Mouse (Mus musculus) testis, adult 2 months (tissue): ENCODE data around the gene Naaladl2. TPM values are rescaled to one million over a fixed set of nuclear protein-coding genes. Genes with fewer than 3 reads are reported as not detected.
"Not testable (repeated sequence)": the region's sequence is repeated elsewhere in the genome, so short reads cannot be mapped to it uniquely, and the experiment has no call there.

Experiments used
- H3K27ac ChIP-seq: fragments of 200-500 bp; 2 replicates; pipeline ENCODE4 v1.5.1; 2012; ENCODE audit warnings: low read depth, low read length; ENCODE audit not compliant: control insufficient read depth, insufficient read depth
- H3K27me3 ChIP-seq: fragments of 200-500 bp; 2 replicates; pipeline ENCODE4 v1.6.1; 2012; ENCODE audit warnings: mild to moderate bottlenecking, low read length, moderate library complexity; ENCODE audit not compliant: control insufficient read depth, insufficient read depth
- H3K36me3 ChIP-seq: fragments of 200-500 bp; 2 replicates; pipeline ENCODE4 v1.6.1; 2012; ENCODE audit warnings: mild to moderate bottlenecking, low read length; ENCODE audit not compliant: control insufficient read depth, insufficient read depth
- H3K4me1 ChIP-seq: fragments of 200-500 bp; 2 replicates; pipeline ENCODE4 v1.6.1; 2012; ENCODE audit warnings: low read length; ENCODE audit not compliant: control insufficient read depth, insufficient read depth
- H3K4me3 ChIP-seq: fragments of 200-500 bp; 2 replicates; pipeline ENCODE4 v1.5.1; 2012; ENCODE audit warnings: low read depth, mild to moderate bottlenecking, low read length, moderate library complexity, mixed read lengths; ENCODE audit not compliant: control insufficient read depth
- CTCF ChIP-seq: fragments of 200-500 bp; IDR thresholded peaks from 2 replicates; pipeline ENCODE4 v1.5.1; 2012; ENCODE audit warnings: low read depth, mild to moderate bottlenecking, inconsistent platforms, low read length, moderate library complexity; ENCODE audit not compliant: control insufficient read depth, insufficient read depth, insufficient replicate concordance
- POLR2A ChIP-seq: fragments of 200-500 bp; IDR thresholded peaks from 2 replicates; pipeline ENCODE4 v1.6.1; 2012; ENCODE audit warnings: low read depth, mild to moderate bottlenecking, inconsistent platforms, low read length, moderate library complexity; ENCODE audit not compliant: control insufficient read depth
- polyA plus RNA-seq: library from polyadenylated mRNA; depleted of rRNA; stranded (reverse); fragments of >200 nt; gene quantifications from 2 replicates; pipeline ENCODE4 v1.2.3, GENCODE M21; 2012

The Naaladl2 gene
- polyA plus RNA-seq, 1 experiment, result 1.8 TPM

DNA sequence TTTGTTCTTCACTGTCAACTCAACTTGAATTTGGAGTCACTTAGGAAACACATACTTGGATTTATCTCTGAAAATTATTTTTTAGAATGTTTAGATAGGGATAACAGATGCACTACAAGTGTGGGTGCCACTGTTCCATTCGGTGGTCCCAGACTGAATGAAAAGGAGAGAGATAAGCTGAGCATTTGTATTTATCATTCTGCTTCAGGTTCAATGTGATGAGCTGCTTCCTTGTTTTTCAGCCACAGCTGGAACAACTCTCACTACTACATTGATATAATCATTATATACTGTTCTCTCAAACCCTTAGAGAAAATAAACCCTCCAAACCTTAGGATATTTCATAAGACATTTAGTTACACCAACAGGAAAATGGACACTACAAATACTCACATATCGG is 918.6 kb downstream of the Naaladl2 start:
- H3K27me3 ChIP-seq, result no peaks in the 10 kb centered on the region
- H3K4me3 ChIP-seq, result no peak overlapping the region
- no peaks in the 10 kb centered on the region for H3K4me1 ChIP-seq
- no peaks in the 10 kb centered on the region for H3K36me3 ChIP-seq
- H3K27ac ChIP-seq, result no peak overlapping the region
- TF ChIP-seq CTCF (no peak), POLR2A (no peak)

DNA sequence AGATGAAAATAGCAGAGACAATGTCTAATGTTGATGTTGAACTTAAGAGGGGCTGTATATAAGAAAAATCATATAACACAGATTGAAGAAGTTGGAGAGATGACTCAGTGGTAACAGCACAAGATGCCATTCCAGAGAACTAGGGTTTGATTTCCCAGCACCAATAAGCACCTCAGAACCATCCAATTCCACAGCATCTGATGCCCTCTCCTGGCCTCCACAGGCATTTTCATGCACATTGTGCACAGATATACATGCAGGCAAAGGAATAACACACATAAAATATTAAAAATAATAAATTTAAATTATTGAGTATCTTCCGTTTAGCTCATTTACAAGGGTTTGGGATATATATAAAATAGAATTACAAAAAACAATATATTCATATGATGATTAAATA is 926.6 kb downstream of the Naaladl2 start:
- Histone ChIP-seq H3K4me3 (no peak overlapping the region), H3K27ac (no peak overlapping the region), H3K4me1 (no peaks in the 10 kb centered on the region), H3K27me3 (no peaks in the 10 kb centered on the region), H3K36me3 (no peaks in the 10 kb centered on the region)
- TF ChIP-seq CTCF, result no peak
- no peak for TF ChIP-seq POLR2A

DNA sequence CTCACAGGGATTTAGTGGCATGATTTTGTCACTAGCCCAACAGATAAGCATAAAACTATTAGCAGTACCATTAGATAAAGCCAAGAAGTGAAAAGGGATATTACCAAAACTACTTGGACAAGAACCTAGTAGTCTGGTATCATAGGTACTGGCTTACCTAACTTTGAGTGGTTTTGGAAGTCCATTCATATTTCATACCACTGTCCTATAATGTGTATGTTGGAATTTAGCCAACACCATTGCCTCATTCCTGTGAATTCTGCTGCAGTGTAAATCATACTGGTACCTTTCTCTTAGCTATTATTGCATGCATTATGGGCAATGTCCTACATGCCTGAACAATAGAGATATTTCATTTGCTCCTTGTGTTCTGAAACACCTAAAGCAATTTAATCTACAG is 977.5 kb downstream of the Naaladl2 start:
- Histone ChIP-seq H3K27ac (no peak overlapping the region), H3K36me3 (no peaks in the 10 kb centered on the region), H3K4me3 (no peak overlapping the region), H3K4me1 (no peaks in the 10 kb centered on the region), H3K27me3 (no peaks in the 10 kb centered on the region)
- no peak for TF ChIP-seq POLR2A
- TF ChIP-seq CTCF, result no peak

DNA sequence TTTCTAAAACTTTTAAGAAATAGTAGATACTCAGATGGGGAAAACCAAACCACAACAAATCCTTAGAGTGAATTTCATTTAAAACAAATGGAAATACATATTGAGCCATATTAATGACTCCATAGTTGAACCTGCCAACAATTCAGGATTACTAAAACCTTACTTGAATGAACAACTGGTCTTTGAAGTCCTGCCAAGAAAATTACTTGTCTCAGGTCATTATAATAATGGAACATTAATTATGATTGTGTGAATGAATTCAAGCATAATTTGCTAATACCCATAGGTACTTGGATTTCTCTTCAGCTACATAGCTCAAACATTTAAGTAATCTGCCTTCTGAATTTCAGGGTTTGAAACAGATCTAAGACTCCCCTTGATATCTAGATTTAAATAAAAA is 980.1 kb downstream of the Naaladl2 start:
- Histone ChIP-seq H3K4me3 (no peak overlapping the region), H3K27me3 (no peaks in the 10 kb centered on the region), H3K36me3 (no peaks in the 10 kb centered on the region), H3K4me1 (no peaks in the 10 kb centered on the region), H3K27ac (no peak overlapping the region)
- TF ChIP-seq CTCF, result no peak
- TF ChIP-seq POLR2A, result no peak

DNA sequence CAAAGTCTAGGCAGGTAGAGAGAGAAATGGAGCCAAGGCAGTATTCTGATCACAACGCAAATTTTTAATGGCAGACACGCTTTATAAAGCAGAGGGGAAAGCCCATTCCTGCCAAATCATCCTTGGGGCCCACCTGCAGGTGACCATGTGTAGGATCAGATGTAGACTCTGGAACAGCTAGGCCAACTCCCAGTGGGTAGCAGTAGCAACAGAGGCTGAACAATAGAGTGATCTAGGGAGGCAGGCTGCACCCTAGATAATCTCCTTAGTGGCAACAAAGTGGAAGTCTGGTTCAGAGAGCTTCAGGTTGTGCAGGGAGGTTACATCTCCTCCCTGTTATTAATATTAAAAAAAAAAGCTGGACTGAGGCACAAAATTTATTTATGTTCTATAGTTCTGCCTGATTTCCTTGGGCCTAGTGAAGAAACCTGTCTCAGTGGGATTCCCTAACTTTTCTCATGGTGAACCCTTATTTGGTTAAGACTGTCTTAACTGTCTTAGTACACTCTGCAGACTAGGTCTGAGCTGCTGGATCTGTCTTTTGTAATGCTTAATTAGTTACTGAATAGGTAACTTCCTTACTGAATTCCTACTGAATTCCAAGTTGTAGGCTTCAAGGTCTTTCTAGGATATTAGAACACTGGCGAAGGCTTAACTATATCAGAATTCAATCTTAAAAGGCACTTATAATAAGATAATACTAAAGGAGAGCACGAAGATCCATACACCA is 992.8 kb downstream of the Naaladl2 start:
- not testable (repeated sequence) for H3K27ac ChIP-seq, H3K36me3 ChIP-seq, H3K4me1 ChIP-seq, H3K27me3 ChIP-seq, H3K4me3 ChIP-seq

DNA sequence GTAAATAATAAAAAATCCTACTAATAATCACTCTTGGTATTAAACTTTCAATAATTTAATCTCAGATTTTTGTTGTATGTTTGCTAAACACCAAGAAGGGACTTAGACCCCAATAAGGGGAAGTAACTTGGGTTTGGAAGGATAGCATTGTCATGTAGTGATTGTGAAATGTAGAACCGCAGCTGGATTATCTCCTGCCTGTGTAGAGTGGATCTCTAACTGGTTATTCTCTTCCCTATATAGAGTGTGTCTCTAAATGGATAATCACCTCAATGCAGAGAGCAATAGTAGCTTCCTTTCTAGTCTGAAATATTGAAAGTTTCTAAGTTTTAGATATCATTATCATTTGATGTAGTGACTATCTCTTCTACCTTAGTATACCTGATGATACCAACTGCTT is 1001.3 kb downstream of the Naaladl2 start:
- H3K27ac ChIP-seq, result no peak overlapping the region
- no peak for TF ChIP-seq CTCF
- no peak for TF ChIP-seq POLR2A

DNA sequence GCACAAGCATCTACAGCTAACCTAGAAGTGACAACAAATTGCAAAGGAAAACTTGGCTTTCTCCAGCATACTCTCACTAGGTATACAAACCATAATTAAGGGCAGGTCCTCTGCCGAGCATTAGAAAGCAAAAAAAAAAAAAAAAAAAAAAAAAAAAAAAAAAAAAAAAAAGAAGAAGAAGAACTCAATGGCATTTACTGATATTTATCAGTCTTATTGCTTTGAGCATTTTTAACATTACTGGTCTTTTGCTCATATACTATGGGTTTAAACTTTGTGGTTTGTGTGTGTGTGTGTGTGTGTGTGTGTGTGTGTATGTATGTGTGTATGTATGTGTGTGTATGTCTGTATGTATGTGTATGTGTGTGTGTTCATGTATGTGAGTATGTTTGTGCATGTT is 1006.1 kb downstream of the Naaladl2 start:
- no peaks in the 10 kb centered on the region for H3K27me3 ChIP-seq
- no peak for TF ChIP-seq POLR2A
- H3K36me3 ChIP-seq, result no peaks in the 10 kb centered on the region
- no peaks in the 10 kb centered on the region for H3K4me1 ChIP-seq
- H3K4me3 ChIP-seq, result no peak overlapping the region
- H3K27ac ChIP-seq, result no peak overlapping the region

More for the DNA sequence above, 1001.3 kb downstream of the Naaladl2 start:
- H3K27me3 ChIP-seq, result no peaks in the 10 kb centered on the region
- H3K4me3 ChIP-seq, result no peak overlapping the region
- no peaks in the 10 kb centered on the region for H3K4me1 ChIP-seq
- no peaks in the 10 kb centered on the region for H3K36me3 ChIP-seq

DNA sequence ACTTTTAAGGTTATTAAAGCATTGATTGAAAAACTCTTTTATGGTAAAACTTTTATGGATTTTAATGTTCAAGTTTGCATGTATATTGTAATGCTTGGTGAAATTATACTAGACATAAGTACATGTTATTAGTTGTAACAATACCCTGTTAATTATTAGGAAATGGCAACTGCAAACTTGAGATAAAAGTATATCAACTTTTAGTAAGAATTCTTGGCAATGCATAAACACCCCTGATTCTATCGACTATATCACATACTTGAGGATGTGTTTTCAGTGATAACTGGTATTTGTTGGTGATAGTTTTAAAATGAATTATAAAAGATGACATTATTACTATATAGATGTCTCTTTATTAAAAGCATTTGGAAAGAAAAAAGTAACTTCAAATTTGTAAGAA is 1017.9 kb downstream of the Naaladl2 start:
- Histone ChIP-seq H3K27ac (no peak overlapping the region), H3K27me3 (no peaks in the 10 kb centered on the region), H3K4me3 (no peak overlapping the region), H3K4me1 (no peaks in the 10 kb centered on the region), H3K36me3 (no peaks in the 10 kb centered on the region)
- no peak for TF ChIP-seq POLR2A
